Mouse (Mus musculus) heart, adult 8-10 months (tissue): ENCODE measurements around the gene Ralgps2. TPM values are rescaled to one million over a fixed set of nuclear protein-coding genes. Genes with fewer than 3 reads are reported as not detected.

Experiments used
- DNase-seq: peaks from one replicate; pipeline ENCODE4 v3.0.0; 2022; ENCODE audit warnings: low spot score
- total RNA-seq, 4 experiments: library from RNA; stranded (reverse); gene quantifications; 2 replicates each; pipeline ENCODE4 v1.2.4; 2022

Gene Ralgps2
- 10 to 100 TPM in 1 of 4 experiments, 1 to 10 TPM in 3; 6.4 to 11.8 (median 8.7) TPM for total RNA-seq

DNA sequence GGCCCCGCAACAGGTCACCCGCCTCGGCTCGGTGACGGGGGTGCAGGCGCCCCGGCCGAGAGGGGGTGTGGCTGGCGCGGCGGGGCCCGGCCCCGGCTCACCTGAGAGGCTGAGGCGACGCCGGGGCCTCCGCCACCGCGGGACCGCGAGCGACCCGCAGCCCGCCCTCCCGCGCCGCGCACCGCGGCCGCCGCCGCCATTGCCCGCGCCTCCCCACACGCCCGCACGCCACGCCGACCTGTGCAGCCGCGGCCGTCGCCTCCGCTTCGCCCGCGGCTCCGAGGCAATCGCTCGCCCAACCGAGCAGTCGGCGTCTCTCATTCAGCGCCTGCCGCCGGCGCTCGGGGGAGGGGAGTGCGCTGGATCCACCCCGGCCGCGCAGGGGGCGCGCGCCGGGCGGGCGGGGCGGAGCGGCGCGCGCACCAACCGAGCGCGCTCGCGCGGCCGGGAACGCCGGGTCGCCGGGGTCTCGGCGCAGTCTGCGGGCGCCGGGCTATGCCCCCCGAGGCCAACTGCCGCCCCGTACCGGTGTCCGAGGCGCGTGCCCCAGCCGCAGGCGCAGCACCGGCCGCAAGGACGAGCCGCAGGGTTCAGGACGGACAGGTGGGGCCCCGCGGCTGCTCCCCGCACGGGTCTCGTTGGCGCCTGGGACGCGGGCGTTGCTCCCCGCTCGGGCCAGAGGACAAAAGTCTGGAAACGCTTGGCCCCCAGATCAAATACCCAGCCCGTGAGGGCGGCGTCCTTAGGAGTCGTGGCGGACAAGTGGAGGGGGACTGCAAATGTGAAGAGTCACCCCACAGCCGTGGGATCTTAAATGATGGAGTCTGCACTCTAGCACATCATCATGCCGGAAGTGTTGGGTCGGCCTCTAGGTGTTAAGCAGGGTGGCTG, at the start of gene Ralgps2:
TSS of gene Ralgps2 (minus strand) at position 376 of the 891 bp plus-strand sequence.
- DNase-seq = no peak

DNA sequence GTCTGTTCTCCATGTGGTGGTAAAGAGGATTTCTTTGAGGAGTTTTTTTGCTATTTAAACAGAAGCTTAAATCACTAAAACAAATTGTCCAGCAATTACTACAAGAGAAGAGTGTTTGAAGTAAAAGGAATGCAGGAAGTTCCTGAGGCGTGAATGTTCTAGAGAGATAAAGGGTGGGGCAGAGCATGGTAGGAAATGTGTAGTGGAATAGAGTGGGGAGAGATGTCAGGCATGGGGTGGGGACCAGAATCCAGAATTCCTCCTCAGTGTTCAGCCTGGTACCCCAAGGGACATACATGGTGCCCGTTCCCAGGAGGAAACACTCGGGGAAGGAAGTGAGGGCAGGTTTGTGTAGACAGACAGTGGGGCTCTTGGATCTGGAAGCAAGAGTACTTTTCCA, 48.1 kb upstream of the Ralgps2 start:
- no peak for DNase-seq

DNA sequence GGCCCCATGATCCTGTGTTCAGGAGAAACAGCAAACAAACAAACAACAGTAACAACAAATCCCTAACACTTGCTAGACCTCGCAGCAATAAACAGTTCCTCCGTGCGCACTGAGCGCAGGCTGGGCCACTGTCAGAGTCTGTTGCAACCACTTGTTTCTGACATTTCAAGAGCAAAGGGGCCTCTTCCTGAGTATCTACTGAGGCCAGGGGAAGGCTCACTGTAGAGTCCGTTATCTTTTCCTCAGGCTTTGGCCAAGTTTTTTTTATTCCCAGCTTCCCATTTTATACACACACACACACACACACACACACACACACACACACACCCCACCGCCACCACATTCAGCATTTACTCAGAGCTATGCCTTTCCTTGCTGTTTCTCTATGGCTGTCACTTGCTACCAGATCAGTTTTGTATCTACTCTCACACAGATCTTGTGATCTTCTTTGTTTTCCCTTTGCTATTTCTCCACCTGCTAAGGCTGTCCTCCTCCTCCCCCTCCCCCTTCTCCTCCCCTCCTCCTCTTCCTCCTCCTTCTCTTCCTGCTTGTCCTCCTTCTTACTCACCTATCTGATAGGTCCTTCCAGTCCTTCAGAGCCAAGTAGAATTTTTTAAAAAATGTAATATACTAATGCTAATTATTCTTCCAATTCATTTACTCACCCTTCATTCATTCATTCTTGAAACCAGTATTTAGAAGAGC, 47.4 kb upstream of the Ralgps2 start:
- DNase-seq = no peak

DNA sequence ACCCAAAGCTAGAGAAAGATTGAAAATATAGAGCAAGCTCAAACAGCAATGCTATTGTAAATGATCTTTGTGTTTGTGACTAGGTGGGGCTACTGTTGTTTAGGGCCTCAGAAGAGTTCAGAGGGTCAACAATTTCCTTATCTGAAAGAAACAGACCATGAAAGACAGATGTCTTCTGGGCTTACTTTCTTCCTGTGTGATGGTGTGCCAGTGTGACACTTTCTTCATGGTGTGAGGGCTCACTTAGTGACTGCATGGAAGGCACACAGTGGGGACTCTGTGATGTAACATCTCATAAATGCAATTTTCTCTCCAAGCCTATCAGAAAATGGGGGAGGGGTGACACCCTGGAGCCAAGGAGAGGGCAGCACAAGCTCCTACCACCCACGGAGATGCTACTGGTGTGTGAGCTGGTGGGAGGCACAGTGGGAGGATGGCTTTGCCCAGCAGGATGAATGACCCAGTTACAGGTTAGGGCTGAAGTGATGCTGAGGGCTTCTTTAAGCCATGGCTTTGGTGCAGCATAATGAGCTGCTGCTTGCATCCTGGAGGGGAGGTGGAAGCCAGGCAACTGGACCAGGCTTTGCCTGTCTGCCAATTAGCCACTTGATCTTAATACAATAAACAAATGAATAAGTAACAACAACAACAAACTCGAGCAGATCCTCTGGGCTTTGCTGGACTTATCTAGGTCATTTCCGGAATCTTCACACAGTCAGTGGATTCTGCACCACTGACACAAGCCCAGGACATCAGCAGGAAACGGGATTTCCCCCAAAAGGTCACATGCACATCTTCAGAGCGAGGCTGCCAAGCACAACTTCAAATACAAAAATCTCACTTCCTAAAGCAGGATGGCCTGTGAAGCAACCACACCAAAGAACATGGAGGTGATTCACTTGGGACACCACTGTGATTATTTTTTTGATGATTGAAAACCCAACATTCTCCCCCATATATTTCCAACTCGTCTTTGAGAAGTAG, 46.5 kb upstream of the Ralgps2 start:
- peak; percentile 41 for DNase-seq

DNA sequence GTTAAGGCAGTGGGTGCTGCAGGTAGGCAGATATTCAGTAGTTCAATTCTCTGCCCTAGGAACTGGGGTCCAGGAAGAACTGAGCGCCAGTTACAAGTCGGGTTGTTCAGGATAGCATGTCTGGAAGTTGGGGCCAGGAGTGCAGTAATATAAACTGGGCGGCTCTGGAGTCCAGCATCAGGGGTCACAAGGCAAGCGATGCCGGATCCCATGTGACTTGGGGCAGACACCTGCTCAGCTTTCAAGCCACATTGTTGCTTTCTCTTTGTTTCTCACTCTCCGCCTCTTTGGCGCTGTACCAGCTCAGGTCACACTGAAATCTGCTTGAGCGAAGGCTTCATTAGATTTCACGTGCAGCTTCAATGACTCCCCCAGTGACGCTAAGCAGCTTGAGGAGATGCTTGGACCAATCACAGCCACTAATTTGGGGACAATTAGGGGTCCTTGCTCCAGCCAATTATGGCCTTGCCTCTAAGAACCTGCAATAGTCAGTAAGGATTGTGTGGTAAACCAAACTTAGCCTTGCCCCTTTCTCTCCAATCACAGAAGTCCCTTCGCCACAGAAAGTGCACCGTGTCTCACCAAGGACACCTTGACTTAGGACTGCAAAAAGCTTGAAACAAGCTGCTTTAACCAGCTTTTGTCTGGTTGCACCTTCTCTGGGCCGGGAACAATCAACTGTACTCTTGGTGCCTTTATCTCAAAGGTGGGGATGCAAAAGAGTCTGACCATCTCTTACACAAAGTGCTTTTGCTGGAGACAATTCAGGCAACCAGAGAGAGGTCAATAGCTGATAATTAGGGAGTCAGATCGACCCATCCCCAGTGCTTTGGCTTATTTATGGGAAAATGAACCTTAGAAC, 43.8 kb upstream of the Ralgps2 start:
- no peak for DNase-seq

DNA sequence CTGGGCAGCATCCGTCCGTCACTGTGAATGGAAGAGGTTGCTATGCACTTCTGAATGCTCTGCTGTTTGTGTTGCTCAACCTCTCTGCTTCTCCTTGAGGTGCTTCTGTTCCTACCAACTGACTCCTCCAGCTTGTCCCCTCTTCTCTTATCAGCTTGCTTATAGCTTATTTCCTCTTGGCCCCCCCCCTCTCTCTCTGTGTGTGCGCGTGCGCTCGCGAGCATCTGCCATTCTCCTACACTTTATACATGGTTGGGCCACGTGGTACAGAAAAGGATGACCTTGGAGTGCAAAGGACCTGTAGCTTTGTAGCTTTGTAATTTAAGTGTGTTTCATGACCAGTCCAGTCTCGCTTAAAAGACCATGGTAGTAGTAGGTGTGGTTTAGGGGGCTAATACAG, 42.5 kb upstream of the Ralgps2 start:
- DNase-seq = no peak

DNA sequence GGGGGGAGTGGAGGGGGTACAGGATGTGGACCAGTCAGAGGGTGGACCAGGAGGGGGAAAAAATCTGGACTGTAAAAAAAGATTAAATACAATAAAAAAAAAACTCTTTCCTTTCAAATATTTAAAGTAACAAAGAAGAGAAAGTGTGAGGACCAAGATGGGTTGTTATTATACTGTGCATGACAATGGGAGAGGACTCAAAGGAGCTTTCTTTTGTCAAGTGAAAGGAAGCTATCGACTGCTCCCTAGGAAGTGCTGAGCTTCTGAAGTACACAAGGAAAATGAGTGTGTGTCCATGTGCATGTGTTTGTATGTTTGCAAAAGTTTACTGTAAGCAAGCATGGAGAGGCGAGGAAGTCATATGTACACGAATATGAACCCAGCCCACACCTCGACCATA, 40.3 kb upstream of the Ralgps2 start:
- no peak for DNase-seq

DNA sequence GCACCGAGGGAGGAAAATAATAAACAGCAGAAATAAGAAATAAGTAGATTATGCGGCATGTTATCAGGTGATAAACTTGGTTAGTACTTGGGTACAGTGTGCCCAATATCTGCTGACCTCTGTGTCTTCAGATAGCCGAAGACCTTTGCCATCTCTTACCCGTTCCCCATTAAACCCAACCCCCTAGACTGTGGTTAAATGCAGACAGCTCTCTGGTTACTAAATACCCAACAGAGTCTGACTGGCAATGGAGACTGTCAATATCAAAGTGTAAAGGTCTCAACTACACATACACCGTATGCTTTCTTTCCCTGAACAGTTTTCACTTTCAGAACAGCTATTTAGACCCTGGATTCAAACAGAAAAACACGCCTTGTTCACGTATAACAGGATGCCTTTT, 39.2 kb upstream of the Ralgps2 start:
- DNase-seq = no peak

DNA sequence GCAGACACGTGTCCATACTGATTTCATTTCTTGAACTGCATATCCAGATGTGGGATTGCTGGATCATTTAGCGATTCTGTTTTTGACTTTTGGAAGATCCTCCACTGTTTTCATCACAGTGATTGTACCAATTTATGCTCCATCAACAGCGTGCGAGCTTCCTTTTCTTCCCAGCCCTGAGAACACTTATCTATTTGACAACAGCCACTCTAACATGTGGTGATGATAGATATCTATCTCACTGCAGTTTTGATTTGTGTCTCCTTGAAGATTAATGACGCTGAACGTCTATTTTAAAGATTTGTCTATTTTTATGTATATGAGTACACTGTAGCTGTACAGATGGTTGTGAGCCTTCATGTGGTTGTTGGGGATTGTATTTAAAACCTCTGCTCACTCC, 34.4 kb upstream of the Ralgps2 start:
- DNase-seq = no peak

DNA sequence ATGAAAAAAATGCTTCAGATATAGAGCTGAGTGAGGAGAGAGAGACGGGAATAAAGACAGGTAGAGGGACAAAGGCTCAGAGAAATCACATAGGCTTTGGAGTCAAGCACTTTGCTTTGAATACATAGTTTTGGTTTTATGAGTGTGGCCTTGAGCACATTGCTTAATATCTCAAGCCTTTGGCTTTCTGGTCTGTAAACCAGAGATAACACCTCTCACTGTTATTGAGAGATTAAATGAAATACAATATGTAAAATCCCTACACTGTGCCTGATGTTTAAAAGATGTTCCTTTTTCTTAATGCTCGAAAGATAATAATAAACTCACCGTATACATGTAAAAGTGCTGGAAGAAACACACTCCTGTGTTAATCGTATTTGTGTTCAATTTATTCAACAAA, 33.0 kb upstream of the Ralgps2 start:
- DNase-seq = no peak

DNA sequence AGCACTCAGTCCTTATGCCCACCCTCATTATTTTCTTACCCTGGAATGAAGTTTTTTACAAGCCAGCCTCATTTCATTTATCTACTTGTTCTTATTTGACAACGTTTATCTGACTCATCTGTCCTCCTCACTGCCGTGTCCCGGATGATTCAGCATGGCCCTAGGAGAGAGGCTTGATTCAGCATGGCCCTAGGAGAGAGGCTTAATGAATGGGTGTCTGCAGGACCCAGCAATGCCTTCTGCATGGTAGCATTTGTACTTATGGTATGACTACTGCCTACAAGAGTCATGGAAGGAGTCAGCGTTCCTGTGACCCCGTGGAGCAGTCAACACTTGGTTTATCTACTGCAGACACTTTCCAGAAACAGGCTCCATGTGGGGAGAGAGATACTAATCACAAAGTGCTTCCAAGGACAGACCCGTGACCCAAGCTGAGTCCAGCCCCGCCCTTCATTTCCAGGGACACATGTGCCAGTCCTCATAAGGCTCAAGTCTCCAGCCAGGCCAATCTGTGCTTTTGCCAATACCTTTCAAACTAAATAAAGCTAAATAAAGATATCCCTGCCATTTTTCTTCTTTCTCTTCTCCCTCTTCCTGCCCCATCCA, 31.9 kb upstream of the Ralgps2 start:
- DNase-seq = no peak

DNA sequence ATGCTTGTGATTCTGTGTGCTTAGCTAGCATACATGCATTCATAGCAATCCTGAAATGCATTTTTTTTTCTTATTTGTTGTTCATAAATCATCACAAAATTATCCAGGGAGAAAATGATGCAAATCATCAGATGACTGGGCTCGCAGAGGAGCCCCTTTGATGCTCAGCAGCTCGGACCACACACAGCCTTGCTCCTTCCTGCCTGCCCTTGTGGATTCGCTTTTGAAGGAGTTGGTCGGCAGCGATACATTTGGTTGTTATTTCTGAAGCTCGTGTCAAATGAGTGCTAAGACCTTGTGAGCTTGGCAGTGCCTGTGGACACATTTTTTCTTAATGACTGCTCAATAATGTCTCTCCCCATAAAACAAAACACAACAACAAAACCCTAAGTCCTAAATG, 31.2 kb upstream of the Ralgps2 start:
- DNase-seq = no peak

DNA sequence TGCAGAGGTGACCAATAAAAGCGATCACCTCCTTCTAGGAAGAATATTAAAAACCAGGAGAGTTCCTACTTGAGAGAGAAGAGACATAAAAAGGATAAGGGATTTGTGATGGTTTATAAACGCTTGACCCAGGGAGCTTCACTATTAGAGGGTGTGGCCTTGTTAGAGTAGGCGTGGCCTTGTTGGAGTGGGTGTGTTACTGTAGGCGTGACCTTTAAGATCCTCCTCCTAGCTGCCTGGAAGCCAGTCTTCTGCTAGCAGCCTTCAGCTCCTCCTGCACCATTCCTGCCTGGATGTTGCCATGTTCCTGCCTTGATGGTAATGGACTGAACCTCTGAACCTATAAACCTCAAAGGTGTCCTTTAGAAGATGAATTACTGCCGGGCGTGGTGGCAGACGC, 28.7 kb upstream of the Ralgps2 start:
- DNase-seq = no peak

DNA sequence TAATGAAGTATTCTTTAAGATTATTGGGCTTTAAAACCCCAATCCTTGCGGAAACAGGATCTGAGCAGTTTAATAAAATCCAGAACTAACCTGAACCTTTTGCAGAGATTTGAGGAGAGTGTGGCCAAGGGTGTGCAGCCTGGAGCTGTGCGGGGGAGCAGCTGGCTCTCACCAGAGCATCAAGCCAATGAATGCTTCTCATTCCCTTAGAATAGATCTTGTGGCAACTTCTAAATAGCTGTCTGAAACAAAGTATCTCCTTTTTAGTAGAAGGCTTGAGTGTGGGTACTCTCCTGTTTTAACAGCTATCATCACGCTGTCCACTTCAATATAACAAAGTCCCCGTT, 25.1 kb upstream of the Ralgps2 start:
- no peak for DNase-seq

DNA sequence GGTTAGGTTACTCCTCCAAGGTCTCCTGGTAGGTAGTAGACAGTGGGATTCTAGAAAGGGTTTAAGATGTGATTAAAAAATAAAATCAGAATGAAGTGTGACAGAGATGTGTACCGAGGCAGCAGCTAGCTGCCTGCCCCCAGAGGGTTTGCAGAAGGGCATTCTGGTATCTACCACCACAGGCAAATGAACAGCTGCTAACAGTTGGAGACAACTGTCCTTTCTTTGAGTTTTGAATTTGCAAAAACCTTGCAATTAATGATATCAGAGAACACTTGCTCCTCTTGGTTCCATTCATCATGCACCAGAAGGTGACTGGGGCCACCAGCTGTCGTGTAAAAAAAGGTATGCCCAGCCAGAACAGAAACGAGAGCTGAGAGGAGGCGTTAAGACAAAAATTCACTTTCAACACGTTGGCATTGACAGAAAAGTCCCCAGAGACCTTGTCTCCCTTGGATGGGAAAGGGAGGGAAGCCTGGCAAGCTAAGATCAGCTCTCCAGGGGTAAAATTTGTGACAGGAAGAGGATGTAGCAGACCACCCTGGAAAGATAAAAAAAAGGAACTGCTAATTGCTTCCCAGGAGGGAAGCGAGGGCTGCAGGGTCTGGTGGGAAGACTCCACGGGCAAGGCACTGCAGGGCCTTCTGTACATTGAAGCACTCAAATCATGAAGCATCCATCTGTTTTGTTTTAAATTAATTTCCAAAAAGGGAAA, 24.6 kb upstream of the Ralgps2 start:
- no peak for DNase-seq

DNA sequence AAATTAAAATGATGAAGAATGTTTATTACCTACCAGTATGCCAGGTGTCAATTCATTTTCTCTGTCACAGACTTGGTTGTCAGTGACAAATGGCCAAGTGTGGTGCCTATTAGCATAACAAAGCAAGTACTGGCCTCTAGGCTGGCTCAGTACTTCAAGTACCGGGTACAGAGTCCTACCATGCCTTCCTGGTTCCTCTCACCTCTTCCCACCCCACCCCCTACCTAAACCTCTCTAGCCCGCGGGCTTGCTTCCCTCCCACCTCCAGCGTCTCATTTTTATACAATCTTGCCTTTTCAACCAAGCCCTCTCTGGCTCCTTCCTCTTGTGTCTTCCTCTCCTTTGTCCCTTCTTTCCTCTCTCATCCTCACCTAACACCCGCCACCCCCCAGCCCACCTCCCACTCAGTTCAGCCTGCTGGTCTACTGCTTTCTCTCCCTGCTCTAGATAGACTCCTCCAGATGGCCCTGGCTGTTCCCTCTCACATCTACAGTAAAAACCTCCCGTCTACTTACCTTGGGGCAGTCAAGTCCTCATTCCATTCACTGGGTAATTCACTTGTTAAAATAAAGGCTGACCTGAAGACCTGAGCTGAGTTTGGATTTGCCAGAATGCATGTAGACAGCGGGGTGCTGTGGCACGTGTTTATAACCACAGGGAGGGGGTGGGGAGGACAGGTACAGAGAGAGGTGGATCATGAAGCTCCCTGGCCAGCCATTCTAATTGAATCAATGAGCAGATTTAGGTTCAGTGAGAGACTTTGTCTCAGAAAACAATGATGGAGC, 22.2 kb upstream of the Ralgps2 start:
- DNase-seq = no peak

DNA sequence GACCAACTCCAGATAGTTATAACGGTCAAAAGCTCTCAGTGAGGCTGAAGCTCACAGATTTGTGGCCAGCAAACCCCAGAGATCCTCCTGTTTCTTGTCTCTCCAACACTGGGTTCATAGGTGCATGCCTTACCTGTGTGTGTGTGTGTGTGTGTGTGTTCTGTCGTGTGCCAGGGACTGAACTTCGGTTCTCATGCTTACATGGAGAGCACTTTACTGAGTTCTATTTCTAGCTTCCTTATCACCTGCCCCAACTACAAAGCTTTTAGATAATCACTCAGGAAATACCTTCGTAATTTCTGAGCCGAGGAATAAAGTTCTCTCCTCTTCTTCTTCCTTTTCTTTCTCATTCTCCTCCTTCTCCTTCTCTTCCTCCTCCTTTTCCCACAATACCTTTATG, 19.6 kb upstream of the Ralgps2 start:
- DNase-seq = no peak

DNA sequence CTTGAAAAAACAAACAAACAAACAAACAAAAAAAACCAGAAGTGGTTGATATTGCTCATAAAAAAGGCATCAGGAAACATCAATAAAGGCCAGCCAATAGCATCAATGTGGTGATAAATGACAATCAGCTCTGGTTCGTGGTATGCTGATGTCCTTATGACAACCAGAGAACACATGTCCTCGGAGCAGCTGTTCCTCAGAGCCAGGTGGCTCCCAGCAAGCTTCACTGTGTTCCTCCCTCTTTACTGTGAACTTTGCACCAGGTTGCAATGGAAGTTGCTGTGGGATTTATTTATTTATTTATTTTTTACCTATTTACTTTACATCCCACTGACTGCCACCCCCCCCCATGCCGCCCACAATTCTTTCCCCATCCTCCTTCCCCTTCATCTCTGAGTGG, 17.9 kb upstream of the Ralgps2 start:
- no peak for DNase-seq
